Mouse (Mus musculus) lung, postnatal 0 days (tissue): ENCODE measurements around the gene Opa3.

Experiments used
- CTCF ChIP-seq: IDR thresholded peaks from 2 replicates; pipeline ENCODE4 v1.5.1; 2016; ENCODE audit warnings: antibody characterized with exemption, mild to moderate bottlenecking
- EP300 ChIP-seq: IDR thresholded peaks from 2 replicates; pipeline ENCODE4 v1.6.1; 2016; ENCODE audit warnings: antibody characterized with exemption, mild to moderate bottlenecking, control low read depth

DNA sequence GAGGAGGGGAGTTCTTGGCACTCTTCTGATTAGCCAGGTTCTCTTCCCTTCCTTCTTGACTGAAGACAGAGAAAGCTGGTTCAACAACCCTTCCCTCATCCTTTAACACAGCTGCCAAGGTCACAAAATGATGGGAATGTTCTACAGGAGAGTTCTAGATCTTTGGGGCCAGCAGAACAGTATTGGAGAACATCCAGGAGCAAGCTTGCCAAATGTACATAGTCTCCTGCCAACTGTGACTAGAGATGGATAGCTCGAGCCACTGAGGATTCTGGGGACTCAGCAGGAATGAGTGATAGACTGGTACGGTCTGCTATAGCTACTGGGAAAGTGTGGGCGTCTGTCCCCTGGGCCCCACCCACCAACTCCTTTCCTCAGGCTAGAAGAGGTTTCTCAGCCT is 30.2 kb downstream of the Opa3 start:
- no peak for TF ChIP-seq CTCF
- no peak for TF ChIP-seq EP300
